Mouse (Mus musculus) spleen, adult 18-20 months (tissue): ENCODE results near the gene Mast4.
"Not testable (repeated sequence)": the region's sequence is repeated elsewhere in the genome, so short reads cannot be mapped to it uniquely, and the experiment has no call there.

ENCODE experiments used
- DNase-seq, 2 experiments: peaks; one replicate each; pipeline ENCODE4 v3.0.0; 2022; ENCODE audit warnings: mixed read lengths in 2 of 2

Gene Mast4

GRCm38 (mm10) chr13:103334392-103334686 lies at the start of gene Mast4:
TSS of gene Mast4 (minus strand) at chr13:103334497.
- peak in 1 of 2 experiments; percentile 26 for DNase-seq

GRCm38 (mm10) chr13:103374495-103374894 lies 40.2 kb upstream of the Mast4 start:
- DNase-seq = no peak

- no peak for DNase-seq
These were observed 34.9 kb upstream of the Mast4 start for GRCm38 (mm10) chr13:103369194-103369593.

- DNase-seq = no peak
These were observed 28.9 kb upstream of the Mast4 start for GRCm38 (mm10) chr13:103363181-103363580.

- DNase-seq = not testable (repeated sequence)
These were observed 23.1 kb upstream of the Mast4 start for GRCm38 (mm10) chr13:103357415-103357814.

GRCm38 (mm10) chr13:103356909-103357308 lies 22.6 kb upstream of the Mast4 start:
- not testable (repeated sequence) for DNase-seq

GRCm38 (mm10) chr13:103354737-103355136 lies 20.4 kb upstream of the Mast4 start:
- DNase-seq = no peak

- no peak for DNase-seq
These were observed 10.5 kb upstream of the Mast4 start for GRCm38 (mm10) chr13:103344749-103345148.

- no peak for DNase-seq
These were observed 9.9 kb upstream of the Mast4 start for GRCm38 (mm10) chr13:103344006-103344720.

- no peak for DNase-seq
These were observed 6.7 kb upstream of the Mast4 start for GRCm38 (mm10) chr13:103341031-103341430.

GRCm38 (mm10) chr13:103338616-103339015 lies 4.3 kb upstream of the Mast4 start:
- DNase-seq = no peak

GRCm38 (mm10) chr13:103336237-103336636 lies 1.9 kb upstream of the Mast4 start:
- no peak for DNase-seq

GRCm38 (mm10) chr13:103334723-103335458 lies 594 bp upstream of the Mast4 start:
- no peak for DNase-seq

GRCm38 (mm10) chr13:103333601-103334391 lies 501 bp downstream of the Mast4 start:
- DNase-seq = no peak

GRCm38 (mm10) chr13:103333153-103333552 lies 1.1 kb downstream of the Mast4 start:
- DNase-seq = no peak

- DNase-seq = no peak
These were observed 1.6 kb downstream of the Mast4 start for GRCm38 (mm10) chr13:103332731-103333130.

GRCm38 (mm10) chr13:103331096-103331495 lies 3.2 kb downstream of the Mast4 start:
- DNase-seq = no peak

- DNase-seq = no peak
These were observed 6.0 kb downstream of the Mast4 start for GRCm38 (mm10) chr13:103328299-103328698.

GRCm38 (mm10) chr13:103327843-103328242 lies 6.5 kb downstream of the Mast4 start:
- no peak for DNase-seq

GRCm38 (mm10) chr13:103326186-103326585 lies 8.1 kb downstream of the Mast4 start:
- no peak for DNase-seq

- DNase-seq = no peak
These were observed 14.4 kb downstream of the Mast4 start for GRCm38 (mm10) chr13:103319881-103320280.

GRCm38 (mm10) chr13:103319317-103319716 lies 15.0 kb downstream of the Mast4 start:
- no peak for DNase-seq

- no peak for DNase-seq
These were observed 17.4 kb downstream of the Mast4 start for GRCm38 (mm10) chr13:103316777-103317367.
